Mouse (Mus musculus) heart, postnatal 36 days (tissue): ENCODE measurements around the gene Gm7980. TPM values are rescaled to one million over a fixed set of nuclear protein-coding genes. Genes with fewer than 3 reads are reported as not detected.
"Not testable (repeated sequence)": the region's sequence is repeated elsewhere in the genome, so short reads cannot be mapped to it uniquely, and the experiment has no call there.

Source experiments
- DNase-seq, 2 experiments: peaks; one replicate each; pipeline ENCODE4 v3.0.0; 2021 to 2022
- intact Hi-C: fragments of 180-260 bp; cut with DNase I; formaldehyde crosslinking; loops from one replicate; pipeline ENCODE4 v1.15.1; 2025
- total RNA-seq, 2 experiments: library from RNA; stranded (reverse); gene quantifications; 2 replicates each; pipeline ENCODE4 v1.2.3; 2021

Gm7980 gene
- total RNA-seq, result not detected

DNA sequence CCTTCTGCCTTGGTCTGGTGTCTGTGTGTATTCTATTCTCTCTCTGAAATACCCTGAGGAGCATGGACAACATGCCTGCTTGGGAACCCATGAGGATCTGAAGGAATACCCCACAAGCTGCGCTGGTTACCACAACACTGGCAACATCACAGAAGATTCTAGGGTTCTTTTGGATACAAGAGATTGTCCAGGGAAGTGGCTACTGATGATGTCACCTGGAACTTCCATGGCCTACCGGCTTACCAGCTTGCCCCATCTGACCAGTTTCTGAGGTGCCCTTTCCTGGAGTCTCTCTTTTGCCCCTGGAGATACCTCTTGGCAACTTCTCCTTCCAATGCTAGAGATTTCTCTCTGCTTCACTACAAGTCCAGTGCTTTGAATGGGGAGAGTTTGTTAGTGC lies at the start of gene Gm7980:
TSS of gene Gm7980 (minus strand) at position 101 of the 400 bp plus-strand sequence.
- intact Hi-C loops, DNase-seq: not testable (repeated sequence)

DNA sequence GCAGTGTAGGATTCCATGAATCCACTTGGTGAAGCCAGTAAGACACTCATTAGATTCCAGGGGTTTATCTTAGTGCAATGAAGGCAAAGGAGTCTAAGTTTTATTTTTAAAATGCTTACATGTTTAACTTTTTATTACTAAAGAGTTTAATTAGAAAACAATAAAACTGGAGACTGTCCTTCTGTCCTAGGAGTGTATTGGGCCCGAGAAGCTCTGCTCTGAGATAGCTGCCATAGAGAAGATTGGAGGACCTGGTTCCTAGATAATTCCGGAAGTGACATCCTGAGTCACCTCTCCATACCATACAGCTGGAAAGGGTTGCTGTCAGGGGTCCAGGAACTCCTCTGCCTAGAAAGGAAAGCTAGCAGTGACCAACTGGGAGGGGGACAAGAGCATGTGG lies 36.6 kb upstream of the Gm7980 start, which contains the start of gene 1700024B05Rik:
TSS of gene 1700024B05Rik (plus strand) at position 301 of the 400 bp plus-strand sequence.
- intact Hi-C loops, DNase-seq: not testable (repeated sequence)

DNA sequence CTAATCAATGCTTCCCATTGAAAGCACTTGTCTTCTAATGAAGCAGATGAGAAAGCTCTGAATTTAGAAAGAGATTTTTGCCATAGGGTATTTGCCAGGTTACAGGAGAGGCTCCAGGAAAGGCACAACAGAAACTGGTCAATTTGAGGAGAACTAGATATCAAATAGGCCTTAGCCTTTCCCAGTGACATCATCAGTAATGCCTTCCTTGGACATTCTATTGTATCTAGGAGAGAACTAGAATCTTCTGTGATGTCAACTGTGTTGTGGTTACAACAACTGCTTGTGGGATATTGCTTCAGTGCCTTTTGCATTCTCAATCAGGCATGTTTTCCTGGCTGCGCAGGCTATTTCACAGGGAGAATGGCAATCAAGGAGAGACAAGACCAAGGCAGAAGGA lies 17.6 kb upstream of the Gm7980 start, which contains the start of gene 1700049E17Rik1:
TSS of gene 1700049E17Rik1 (plus strand) at position 301 of the 400 bp plus-strand sequence.
- intact Hi-C loops, DNase-seq: not testable (repeated sequence)

Other genes starting within 250 kb of the Gm7980 start
- not detected for gene Gm8068, start 205.4 kb downstream of the Gm7980 start, total RNA-seq
- gene Gm7929, start 156.7 kb downstream of the Gm7980 start, total RNA-seq, result not detected
- not detected for gene Gm47189, start 134.8 kb downstream of the Gm7980 start, total RNA-seq
- not detected for gene 1700049E17Rik1, start 17.7 kb upstream of the Gm7980 start, total RNA-seq
- gene 1700024B05Rik, start 36.7 kb upstream of the Gm7980 start, total RNA-seq, result not detected
- gene Gm6401, start 60.6 kb upstream of the Gm7980 start, total RNA-seq, result not detected
- gene Gm3543, start 76.0 kb upstream of the Gm7980 start, total RNA-seq, result not detected
- not detected for gene Gm7951, start 210.1 kb upstream of the Gm7980 start, total RNA-seq